Mouse (Mus musculus) frontal cortex, postnatal 36 days (tissue): Measurements from ENCODE around the gene Gm10073.
"Not testable (repeated sequence)": the region's sequence is repeated elsewhere in the genome, so short reads cannot be mapped to it uniquely, and the experiment has no call there.

ENCODE experiments used
- DNase-seq, 2 experiments: peaks; one replicate each; pipeline ENCODE4 v3.0.0; 2022; ENCODE audit warnings: low spot score in 2 of 2

Gm10073 gene

GRCm38 (mm10) chr8:106597067-106597466 lies 23.8 kb upstream of the Gm10073 start:
- no peak for DNase-seq

GRCm38 (mm10) chr8:106595623-106596022 lies 22.4 kb upstream of the Gm10073 start:
- DNase-seq: not testable (repeated sequence)

GRCm38 (mm10) chr8:106592458-106592857 lies 19.2 kb upstream of the Gm10073 start:
- no peak for DNase-seq

- DNase-seq: no peak
Observed at GRCm38 (mm10) chr8:106588443-106589431, 15.5 kb upstream of the Gm10073 start.

- no peak for DNase-seq
Observed at GRCm38 (mm10) chr8:106586896-106587295, 13.6 kb upstream of the Gm10073 start.

GRCm38 (mm10) chr8:106585671-106586037 lies 12.4 kb upstream of the Gm10073 start:
- DNase-seq: no peak

- no peak for DNase-seq
Observed at GRCm38 (mm10) chr8:106584942-106585670, 11.8 kb upstream of the Gm10073 start.

- no peak for DNase-seq
Observed at GRCm38 (mm10) chr8:106581344-106582088, 8.3 kb upstream of the Gm10073 start.

- DNase-seq: no peak
Observed at GRCm38 (mm10) chr8:106579510-106579909, 6.2 kb upstream of the Gm10073 start.

GRCm38 (mm10) chr8:106576849-106577555 lies 3.7 kb upstream of the Gm10073 start:
- DNase-seq: no peak

GRCm38 (mm10) chr8:106574283-106574682 lies 1.0 kb upstream of the Gm10073 start:
- no peak for DNase-seq

- DNase-seq: not testable (repeated sequence)
Observed at GRCm38 (mm10) chr8:106572175-106572574, 1.1 kb downstream of the Gm10073 start.

GRCm38 (mm10) chr8:106571551-106572172 lies 1.6 kb downstream of the Gm10073 start:
- DNase-seq: no peak

- DNase-seq: no peak
Observed at GRCm38 (mm10) chr8:106570386-106570785, 2.9 kb downstream of the Gm10073 start.

- DNase-seq: no peak
Observed at GRCm38 (mm10) chr8:106569006-106569405, 4.3 kb downstream of the Gm10073 start.

- no peak for DNase-seq
Observed at GRCm38 (mm10) chr8:106563691-106564182, 9.5 kb downstream of the Gm10073 start.

GRCm38 (mm10) chr8:106561097-106561865 lies 12.0 kb downstream of the Gm10073 start:
- DNase-seq: peak; percentile 3 to 10

- DNase-seq: no peak
Observed at GRCm38 (mm10) chr8:106559844-106560243, 13.4 kb downstream of the Gm10073 start.

GRCm38 (mm10) chr8:106556068-106556645 lies 17.1 kb downstream of the Gm10073 start:
- DNase-seq: no peak
